Mouse (Mus musculus) thymus, adult 2 months (tissue): ENCODE results near the gene Insyn1.

Experiments
- CTCF ChIP-seq: fragments of 200-500 bp; IDR thresholded peaks from 2 replicates; pipeline ENCODE4 v1.5.1; 2012; ENCODE audit warnings: mild to moderate bottlenecking, control low read depth, low read length, moderate library complexity, borderline replicate concordance; ENCODE audit not compliant: control insufficient read depth, poor library complexity, insufficient read depth; ENCODE audit errors: extremely low read depth
- POLR2A ChIP-seq: fragments of 200-500 bp; IDR thresholded peaks from 2 replicates; pipeline ENCODE4 v1.6.1; 2012; ENCODE audit warnings: mild to moderate bottlenecking, low read length, control low read depth, moderate library complexity; ENCODE audit not compliant: control insufficient read depth, poor library complexity, insufficient read depth; ENCODE audit errors: extremely low read depth

- TF ChIP-seq POLR2A = no peak
- no peak for TF ChIP-seq CTCF
These were observed 1.3 kb upstream of the Insyn1 start for GRCm38 (mm10) chr9:58487076-58487475.
